Mouse (Mus musculus): ENCODE results near the gene Rbm24.

Gene Rbm24

DNA sequence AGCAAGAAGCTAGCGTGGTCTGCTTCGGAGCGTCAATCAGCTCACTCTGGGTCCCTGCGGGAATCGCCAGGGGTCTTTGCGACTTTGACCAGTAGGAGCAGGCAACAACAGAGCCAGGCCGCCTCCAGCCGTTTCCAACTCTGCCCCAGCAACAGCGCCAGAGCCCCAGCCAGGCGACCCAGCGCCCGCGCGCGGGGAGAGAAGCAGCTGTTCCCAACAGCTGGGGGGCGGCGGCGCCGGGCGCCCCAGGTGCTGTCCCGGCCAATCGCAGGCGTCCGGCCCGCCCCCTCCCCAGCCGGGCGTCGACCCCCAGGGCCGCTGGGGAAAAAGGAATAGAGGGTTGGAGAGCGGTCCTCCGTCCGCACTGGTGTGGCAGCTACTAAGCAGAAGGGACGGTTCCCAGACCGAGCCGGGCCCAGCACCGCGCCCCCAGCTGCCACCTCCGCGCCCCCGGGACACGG, at the start of gene Rbm24:
TSS of gene Rbm24 (plus strand) at position 294 of the 461 bp plus-strand sequence.
- peak; percentile 82 for DNase-seq (ENCODE audit: extremely low spot score)

DNA sequence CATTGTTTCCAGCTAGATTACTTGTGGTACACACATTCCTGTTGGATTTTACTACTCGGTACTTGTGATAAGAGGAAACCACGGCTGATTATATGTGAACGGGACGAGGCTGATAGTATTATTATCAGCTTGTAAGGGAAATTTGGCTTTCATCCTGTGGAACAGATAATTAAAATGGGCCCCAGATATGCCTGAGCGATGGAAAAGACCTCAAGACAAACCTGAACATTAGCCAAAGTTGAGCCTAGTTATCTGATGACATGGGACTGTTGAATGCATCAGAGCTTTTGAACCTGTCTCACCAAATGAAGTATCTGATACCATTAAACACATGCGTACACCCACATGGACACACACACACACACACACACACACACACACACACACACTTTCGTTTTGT, 45.4 kb upstream of the Rbm24 start:
- no peak for DNase-seq (ENCODE audit: extremely low spot score)

GRCm38 (mm10) chr13:46375371-46375770, 42.9 kb upstream of the Rbm24 start:
- no peak for DNase-seq (ENCODE audit: extremely low spot score)

DNA sequence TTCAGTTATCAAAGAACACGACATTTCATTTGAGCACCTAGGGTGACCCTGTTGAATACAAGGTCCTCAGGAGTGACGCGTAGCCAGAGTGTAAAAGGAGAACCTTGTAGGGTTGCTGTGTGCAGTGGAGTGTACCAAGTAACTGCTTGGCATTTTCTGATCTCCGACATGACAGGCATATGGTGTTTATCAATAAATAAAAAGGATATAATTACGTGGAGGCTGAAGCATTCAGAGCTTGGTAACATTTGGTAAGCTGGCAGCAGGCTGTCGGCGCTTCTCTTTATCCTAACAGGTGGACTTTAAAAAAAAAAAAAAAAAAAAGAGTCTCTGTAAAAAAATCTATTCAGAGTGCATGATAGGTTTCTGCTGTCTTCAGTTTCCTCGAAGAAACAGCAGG, 30.8 kb upstream of the Rbm24 start:
- no peak for DNase-seq (ENCODE audit: extremely low spot score)

DNA sequence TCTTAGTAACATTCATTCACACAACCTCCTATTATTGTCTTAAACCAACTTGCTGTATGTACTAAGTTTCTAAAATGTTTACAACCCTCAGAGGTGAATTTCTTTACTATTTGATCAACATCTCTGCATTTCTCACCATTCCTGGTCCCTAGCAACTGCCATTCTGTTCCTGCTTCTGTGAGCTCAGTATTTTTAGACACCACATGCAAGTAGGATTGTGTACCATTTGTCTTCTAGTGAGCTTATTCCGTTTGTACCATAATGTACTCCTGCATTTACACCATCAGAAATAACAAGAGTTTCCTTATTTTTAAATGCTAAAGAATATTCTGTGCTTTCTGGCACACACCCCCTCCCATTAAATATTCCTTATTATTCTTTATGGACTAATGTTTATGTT, 26.6 kb upstream of the Rbm24 start:
- no peak for DNase-seq (ENCODE audit: extremely low spot score)

DNA sequence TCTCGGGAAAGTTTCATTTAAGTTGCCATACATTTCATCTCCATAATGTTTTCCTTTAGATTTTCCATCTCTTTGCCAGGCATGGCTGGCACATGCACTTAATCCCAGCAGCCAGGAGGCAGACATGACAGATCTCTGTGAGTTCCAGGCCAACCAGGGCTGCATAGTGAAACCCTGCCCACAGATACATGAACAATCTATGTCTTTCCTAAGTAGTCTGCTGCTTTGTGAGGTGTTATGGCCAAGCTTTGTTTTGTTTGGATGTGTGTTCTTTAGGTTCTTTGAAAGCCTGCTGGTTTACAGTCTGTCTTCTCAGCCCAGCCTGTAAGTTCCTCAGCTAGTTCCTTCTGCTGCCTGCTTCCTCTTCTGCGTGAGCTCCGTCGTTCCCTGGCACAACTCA, 25.3 kb upstream of the Rbm24 start:
- no peak for DNase-seq (ENCODE audit: extremely low spot score)

GRCm38 (mm10) chr13:46393936-46394335, 24.3 kb upstream of the Rbm24 start:
- DNase-seq (ENCODE audit: extremely low spot score): no peak

- DNase-seq (ENCODE audit: extremely low spot score): no peak
These were observed 21.0 kb upstream of the Rbm24 start for GRCm38 (mm10) chr13:46397235-46397634.

GRCm38 (mm10) chr13:46407151-46407550, 11.1 kb upstream of the Rbm24 start:
- no peak for DNase-seq (ENCODE audit: extremely low spot score)

- no peak for DNase-seq (ENCODE audit: extremely low spot score)
These were observed 6.0 kb upstream of the Rbm24 start for GRCm38 (mm10) chr13:46412247-46412646.

- DNase-seq (ENCODE audit: extremely low spot score): no peak
These were observed 4.6 kb upstream of the Rbm24 start for GRCm38 (mm10) chr13:46413588-46413987.

GRCm38 (mm10) chr13:46414050-46414449, 4.2 kb upstream of the Rbm24 start:
- DNase-seq (ENCODE audit: extremely low spot score): no peak

GRCm38 (mm10) chr13:46416021-46416420, 2.2 kb upstream of the Rbm24 start:
- no peak for DNase-seq (ENCODE audit: extremely low spot score)

- no peak for DNase-seq (ENCODE audit: extremely low spot score)
These were observed 640 bp upstream of the Rbm24 start for GRCm38 (mm10) chr13:46417594-46417993.

GRCm38 (mm10) chr13:46418731-46419545, 704 bp downstream of the Rbm24 start:
- DNase-seq (ENCODE audit: extremely low spot score): peak; percentile 54

- peak; percentile 20 for DNase-seq (ENCODE audit: extremely low spot score)
These were observed 1.4 kb downstream of the Rbm24 start for GRCm38 (mm10) chr13:46419648-46420047.

GRCm38 (mm10) chr13:46420095-46420494, 1.9 kb downstream of the Rbm24 start:
- no peak for DNase-seq (ENCODE audit: extremely low spot score)

GRCm38 (mm10) chr13:46423805-46424204, 5.6 kb downstream of the Rbm24 start:
- no peak for DNase-seq (ENCODE audit: extremely low spot score)

DNA sequence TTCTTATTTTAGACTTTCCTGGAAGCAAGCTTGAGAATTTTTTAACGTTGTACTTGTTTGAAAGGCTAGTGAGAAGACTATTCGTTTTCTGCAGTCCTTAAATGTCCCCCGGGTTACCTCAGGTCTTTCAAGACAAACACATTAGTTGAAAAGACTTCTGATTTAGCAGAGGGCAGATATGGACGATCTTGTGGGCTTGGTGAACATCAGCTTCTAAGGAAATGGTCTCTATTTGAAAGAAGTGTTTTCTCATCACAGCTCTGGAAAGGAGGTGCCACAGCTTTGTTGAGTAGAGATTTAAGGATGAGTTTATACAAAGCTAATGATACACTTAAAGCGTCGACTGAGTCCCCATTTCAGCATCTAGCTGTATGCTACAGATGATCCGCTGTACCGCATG, 6.1 kb downstream of the Rbm24 start:
- DNase-seq (ENCODE audit: extremely low spot score): no peak

DNA sequence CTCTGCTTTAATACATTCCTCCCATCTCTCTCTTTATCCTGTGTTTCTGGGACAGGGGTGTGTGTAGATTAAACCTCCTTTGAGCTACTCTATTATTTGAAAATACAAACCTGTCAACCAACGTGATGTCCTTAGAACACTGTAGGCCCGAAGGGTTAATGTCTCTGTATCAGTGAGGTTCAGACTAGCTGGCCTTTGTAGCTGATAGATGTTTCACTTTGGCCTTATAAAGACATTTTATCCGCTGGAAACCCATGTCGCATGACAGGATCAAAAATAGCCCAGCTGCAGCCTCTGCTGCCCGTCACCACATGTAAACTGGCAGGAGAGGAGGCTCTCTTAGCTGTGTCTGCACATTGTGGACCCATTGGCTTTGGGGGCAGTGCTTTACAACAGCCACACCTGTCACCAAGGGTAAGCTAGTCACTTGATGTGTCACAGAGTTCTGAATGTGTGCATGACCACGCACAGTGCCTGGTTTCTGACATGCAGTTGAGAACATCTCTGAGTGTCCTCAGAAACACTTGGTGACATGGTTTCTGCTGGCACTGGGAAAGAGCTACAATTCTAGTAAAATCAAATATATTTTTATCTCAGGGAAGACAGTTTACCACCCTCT, 8.5 kb downstream of the Rbm24 start:
- no peak for DNase-seq (ENCODE audit: extremely low spot score)

DNA sequence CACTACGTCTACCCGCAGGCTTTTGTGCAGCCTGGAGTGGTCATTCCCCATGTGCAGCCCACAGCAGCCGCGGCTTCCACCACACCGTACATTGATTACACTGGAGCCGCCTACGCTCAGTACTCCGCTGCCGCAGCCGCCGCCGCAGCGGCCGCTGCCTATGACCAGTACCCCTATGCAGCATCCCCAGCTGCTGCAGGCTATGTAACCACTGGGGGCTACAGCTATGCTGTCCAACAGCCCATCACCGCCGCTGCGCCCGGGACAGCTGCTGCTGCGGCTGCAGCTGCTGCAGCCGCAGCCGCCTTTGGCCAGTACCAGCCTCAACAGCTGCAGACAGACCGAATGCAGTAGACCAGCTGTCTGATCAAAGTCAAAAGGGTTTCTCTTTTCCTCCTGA, 10.7 kb downstream of the Rbm24 start:
- DNase-seq (ENCODE audit: extremely low spot score): no peak

DNA sequence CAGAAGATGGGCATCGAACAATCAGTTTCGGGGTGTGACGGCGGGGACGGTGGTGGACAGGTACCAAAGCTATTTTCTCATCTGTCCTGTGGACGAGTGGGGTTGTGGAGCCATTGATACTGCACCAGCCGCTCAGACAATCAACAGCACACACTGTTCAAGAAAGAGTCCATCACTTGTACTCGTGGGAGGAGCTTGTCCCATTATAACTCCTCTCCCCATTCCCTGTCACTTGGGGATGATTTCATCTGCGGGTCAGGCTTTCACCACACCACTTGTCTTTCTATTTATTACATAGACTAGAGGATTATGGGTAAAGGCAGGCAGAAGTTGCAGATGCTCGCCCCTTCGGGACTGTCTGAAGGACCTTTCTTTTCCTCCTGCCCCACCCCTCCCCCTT, 11.6 kb downstream of the Rbm24 start:
- no peak for DNase-seq (ENCODE audit: extremely low spot score)

DNA sequence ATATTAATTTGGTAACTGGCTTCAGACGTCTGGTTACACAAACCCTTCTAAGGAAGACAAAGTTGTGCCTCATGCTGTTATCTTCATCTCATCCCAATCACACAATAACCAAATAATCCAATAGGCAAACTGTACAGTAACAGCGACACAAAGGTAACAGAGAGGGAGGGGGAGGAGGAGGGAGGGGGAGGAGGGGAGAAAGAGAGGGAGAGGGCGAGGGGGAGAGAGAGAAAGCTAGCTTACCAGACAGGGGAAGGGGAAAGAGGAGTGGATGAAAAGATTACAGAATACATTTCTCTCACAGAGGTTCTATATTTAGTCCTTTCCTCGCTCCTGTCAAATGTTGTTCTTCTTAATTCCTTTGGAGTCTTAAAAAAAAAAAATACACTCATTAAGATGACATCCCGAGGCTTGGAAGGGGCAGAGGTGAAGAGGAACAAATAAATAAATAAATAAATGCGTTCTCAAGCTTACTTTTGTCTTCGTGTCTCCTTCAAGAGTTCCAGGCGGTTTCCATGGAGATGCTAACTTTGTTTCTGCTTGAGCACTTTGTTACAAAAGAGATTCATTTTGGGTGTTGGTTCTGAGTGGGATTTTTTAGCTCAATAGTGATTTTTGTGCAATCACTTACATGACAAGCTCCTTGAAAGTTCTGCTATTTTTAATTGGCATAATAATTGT, 15.8 kb downstream of the Rbm24 start:
- peak; percentile 18 for DNase-seq (ENCODE audit: extremely low spot score)

All from embryo, embryonic 9.5 days (tissue).